Mouse (Mus musculus) C2C12 (cell line): ENCODE measurements around the gene Specc1. TPM values are rescaled to one million over a fixed set of nuclear protein-coding genes. Genes with fewer than 3 reads are reported as not detected.

ENCODE experiments used
- H3K27me3 ChIP-seq: one replicate; pipeline ENCODE4 v1.6.1; 2011; ENCODE audit not compliant: control insufficient read depth, insufficient read depth, insufficient read length
- H3K36me3 ChIP-seq: one replicate; pipeline ENCODE4 v1.6.1; 2011; ENCODE audit not compliant: control insufficient read depth, insufficient read depth
- H3K4me3 ChIP-seq: one replicate; pipeline ENCODE4 v1.5.1; 2011; ENCODE audit warnings: mild to moderate bottlenecking, control low read depth; ENCODE audit not compliant: poor library complexity, insufficient read depth, severe bottlenecking
- H3K79me2 ChIP-seq: one replicate; pipeline ENCODE4 v1.6.1; 2011; ENCODE audit not compliant: control insufficient read depth, insufficient read depth
- H3K79me3 ChIP-seq: one replicate; pipeline ENCODE4 v1.6.1; 2011; ENCODE audit warnings: low read depth, control low read depth
- H3ac ChIP-seq: one replicate; pipeline ENCODE3; 2011; ENCODE audit warnings: low read depth; ENCODE audit not compliant: control insufficient read depth, insufficient read length
- CEBPB ChIP-seq: IDR thresholded peaks from one replicate; pipeline ENCODE4 v1.6.1; 2011; ENCODE audit warnings: low read depth, mild to moderate bottlenecking, control low read depth, moderate library complexity
- CTCF ChIP-seq: IDR thresholded peaks from one replicate; pipeline ENCODE4 v1.5.1; 2011; ENCODE audit not compliant: control insufficient read depth, insufficient read depth, insufficient read length
- FOSL1 ChIP-seq: IDR thresholded peaks from one replicate; pipeline ENCODE4 v1.8.0; 2011; ENCODE audit warnings: mild to moderate bottlenecking, low read length; ENCODE audit not compliant: poor library complexity, insufficient read depth, severe bottlenecking
- MAX ChIP-seq: IDR thresholded peaks from one replicate; pipeline ENCODE4 v1.6.1; 2011; ENCODE audit warnings: mild to moderate bottlenecking, control low read depth
- MYOD1 ChIP-seq: IDR thresholded peaks from one replicate; pipeline ENCODE4 v1.6.1; 2011; ENCODE audit warnings: low read depth; ENCODE audit not compliant: control insufficient read depth, insufficient read length
- MYOG ChIP-seq: IDR thresholded peaks from one replicate; pipeline ENCODE4 v1.6.1; 2011; ENCODE audit not compliant: control insufficient read depth, insufficient read length; ENCODE audit errors: extremely low read depth
- USF1 ChIP-seq: IDR thresholded peaks from one replicate; pipeline ENCODE4 v1.6.1; 2011; ENCODE audit warnings: low read depth, mild to moderate bottlenecking, control low read depth, moderate library complexity
- polyA plus RNA-seq: library from polyadenylated mRNA; unstranded; fragments of >200 nt; fragmentation: generic; extraction: Trizol; gene quantifications from one replicate; pipeline ENCODE4 v1.2.1, GENCODE M21; 2012; ENCODE audit warnings: missing spikeins

Gene Specc1
- polyA plus RNA-seq, 1 experiment, result 59.2 TPM

DNA sequence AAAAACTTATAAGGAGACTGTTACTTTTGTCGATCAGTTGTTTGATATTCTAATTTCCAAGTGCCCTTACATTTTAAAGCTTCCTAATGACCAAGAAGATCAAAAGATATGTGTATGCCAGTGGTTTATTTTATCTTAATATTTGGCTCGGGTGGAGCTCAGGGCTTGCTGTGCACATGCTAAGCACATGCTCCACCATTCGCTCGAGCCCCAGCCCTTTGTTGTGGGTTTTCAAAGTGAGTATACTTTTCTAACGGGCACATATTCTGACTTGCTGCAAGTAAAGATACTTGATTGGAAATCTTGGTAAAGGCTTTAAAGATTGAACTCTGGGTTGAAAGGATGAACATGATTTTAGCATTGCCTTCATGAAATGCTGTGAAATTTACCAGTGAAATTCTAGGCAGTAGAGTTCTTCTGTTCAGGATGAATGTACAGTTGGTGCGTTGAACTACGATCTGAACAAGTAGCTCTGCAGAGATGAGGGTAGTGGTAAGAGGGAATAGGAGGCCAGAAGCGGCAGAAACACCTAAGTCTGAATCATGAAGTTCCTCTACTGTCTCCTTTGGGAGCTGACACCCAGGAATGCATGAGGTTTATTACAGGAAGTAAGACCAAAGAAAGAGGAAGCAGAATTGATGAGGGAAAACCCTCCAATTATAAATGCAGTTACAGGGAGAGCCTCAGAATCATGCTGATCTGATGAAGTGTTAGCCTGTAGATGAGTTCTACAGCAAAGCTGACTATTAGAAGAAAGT, 122.7 kb downstream of the Specc1 start:
- Histone ChIP-seq H3K79me2 (peaks cover 85% of the 10 kb centered on the region), H3K36me3 (peaks cover 22% of the 10 kb centered on the region), H3ac (no peak overlapping the region), H3K4me3 (peak overlapping the region; percentile 51), H3K79me3 (peaks cover 73% of the 10 kb centered on the region), H3K27me3 (no peaks in the 10 kb centered on the region)
- TF ChIP-seq MAX (peak; percentile 53), FOSL1 (no peak), USF1 (no peak)

DNA sequence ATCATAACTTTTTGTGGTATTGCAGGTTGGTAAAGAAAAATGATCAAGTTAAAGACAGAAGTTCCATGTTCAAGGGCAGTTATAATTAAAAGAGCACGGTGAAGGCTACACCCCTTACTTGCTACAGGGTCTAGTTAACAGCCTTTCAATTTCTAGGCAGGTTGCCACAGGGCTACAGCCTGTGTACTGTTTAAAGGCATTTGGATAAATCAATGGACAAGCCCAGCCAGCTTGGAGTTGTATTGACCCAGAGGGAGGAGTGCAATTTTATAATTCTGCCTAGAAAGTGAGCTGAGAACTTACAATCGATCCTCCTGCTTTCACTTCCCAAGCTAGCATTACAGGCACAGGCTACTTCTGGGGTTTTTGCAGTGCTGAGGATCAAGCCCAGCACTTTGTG, 123.9 kb downstream of the Specc1 start:
- H3K79me3 ChIP-seq, result peaks cover 85% of the 10 kb centered on the region
- peaks cover 34% of the 10 kb centered on the region for H3K36me3 ChIP-seq
- TF ChIP-seq CTCF, result no peak
- no peak for TF ChIP-seq CEBPB
- TF ChIP-seq MYOD1, result no peak
- TF ChIP-seq MAX, result no peak
- no peak for TF ChIP-seq USF1
- TF ChIP-seq FOSL1, result no peak
- TF ChIP-seq MYOG, result no peak
- no peak overlapping the region for H3K4me3 ChIP-seq
- H3K27me3 ChIP-seq, result no peaks in the 10 kb centered on the region
- H3ac ChIP-seq, result no peak overlapping the region
- H3K79me2 ChIP-seq, result peaks cover 95% of the 10 kb centered on the region

DNA sequence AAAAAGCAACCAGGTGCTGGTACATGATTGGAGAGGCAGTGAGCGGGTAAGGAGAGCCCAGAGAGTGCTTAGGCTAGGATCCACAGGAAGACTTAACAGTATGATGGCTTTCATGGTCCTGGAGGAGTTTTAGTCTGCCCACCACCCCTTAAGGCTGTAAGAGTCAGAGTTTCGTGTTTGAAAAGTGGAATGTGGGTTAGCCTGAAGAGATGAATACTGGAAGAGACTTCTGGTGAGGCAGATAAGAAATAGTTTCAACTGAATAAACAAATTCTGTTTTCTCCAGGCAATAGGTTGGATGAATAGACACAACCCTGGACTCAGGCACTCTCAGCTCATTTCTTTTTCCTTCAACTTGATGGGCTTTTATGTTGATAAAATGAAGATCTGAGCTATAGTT, 130.1 kb downstream of the Specc1 start:
- H3K79me2 ChIP-seq, result peaks cover 100% of the 10 kb centered on the region
- peaks cover 89% of the 10 kb centered on the region for H3K79me3 ChIP-seq
- peaks cover 51% of the 10 kb centered on the region for H3K36me3 ChIP-seq
- no peak overlapping the region for H3ac ChIP-seq
- TF ChIP-seq MYOD1 (no peak), MAX (no peak), FOSL1 (no peak), CTCF (no peak), MYOG (no peak), CEBPB (no peak), USF1 (no peak)
- no peaks in the 10 kb centered on the region for H3K27me3 ChIP-seq
- H3K4me3 ChIP-seq, result no peak overlapping the region

DNA sequence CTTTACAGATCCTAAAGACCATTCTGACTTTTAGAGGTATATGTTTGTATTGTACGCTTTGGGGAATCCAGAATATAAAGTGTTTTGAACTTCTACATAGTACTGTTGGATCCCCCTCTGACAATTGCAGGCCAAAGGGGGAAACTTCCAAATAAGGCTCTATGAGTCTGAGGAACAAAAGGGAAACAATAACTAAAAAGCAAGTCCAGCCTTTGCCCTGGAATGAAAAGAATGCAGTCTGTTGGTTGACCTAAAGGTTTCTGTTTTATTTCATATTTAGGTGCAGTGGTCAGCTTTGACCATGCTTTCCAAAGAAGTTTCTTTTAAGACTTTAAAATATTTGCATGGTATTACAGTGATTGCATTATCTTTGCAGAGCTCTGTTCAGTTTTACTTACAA, 130.5 kb downstream of the Specc1 start:
- Histone ChIP-seq H3K27me3 (no peaks in the 10 kb centered on the region), H3K4me3 (no peak overlapping the region), H3K79me3 (peaks cover 89% of the 10 kb centered on the region), H3K79me2 (peaks cover 100% of the 10 kb centered on the region), H3K36me3 (peaks cover 51% of the 10 kb centered on the region), H3ac (no peak overlapping the region)
- TF ChIP-seq MYOG, result no peak
- TF ChIP-seq MYOD1, result no peak
- no peak for TF ChIP-seq MAX
- TF ChIP-seq USF1, result no peak
- no peak for TF ChIP-seq FOSL1
- TF ChIP-seq CEBPB, result no peak
- no peak for TF ChIP-seq CTCF

DNA sequence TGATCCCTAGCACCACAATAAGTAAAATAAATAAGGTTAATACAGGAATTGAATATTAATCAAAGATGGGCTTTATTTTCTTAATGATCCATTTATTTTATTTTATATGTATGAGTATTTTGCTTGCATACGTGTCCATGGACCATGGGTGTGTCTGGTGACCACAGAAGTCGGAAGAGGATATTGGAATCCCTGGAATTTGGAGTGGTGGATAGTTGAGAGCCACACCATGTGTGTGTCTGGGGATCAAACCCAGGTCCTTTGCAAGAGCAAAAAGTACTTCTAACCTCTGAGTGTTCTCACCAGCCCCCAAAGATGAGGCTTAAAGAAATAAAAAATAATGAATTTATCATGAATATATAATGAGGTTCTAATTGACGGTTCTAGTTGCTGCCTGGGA, 132.1 kb downstream of the Specc1 start:
- Histone ChIP-seq H3K4me3 (no peak overlapping the region), H3K79me3 (peaks cover 89% of the 10 kb centered on the region), H3K79me2 (peaks cover 100% of the 10 kb centered on the region), H3K27me3 (no peaks in the 10 kb centered on the region), H3ac (no peak overlapping the region), H3K36me3 (peaks cover 52% of the 10 kb centered on the region)
- TF ChIP-seq MAX (peak; percentile 16), CTCF (no peak)

DNA sequence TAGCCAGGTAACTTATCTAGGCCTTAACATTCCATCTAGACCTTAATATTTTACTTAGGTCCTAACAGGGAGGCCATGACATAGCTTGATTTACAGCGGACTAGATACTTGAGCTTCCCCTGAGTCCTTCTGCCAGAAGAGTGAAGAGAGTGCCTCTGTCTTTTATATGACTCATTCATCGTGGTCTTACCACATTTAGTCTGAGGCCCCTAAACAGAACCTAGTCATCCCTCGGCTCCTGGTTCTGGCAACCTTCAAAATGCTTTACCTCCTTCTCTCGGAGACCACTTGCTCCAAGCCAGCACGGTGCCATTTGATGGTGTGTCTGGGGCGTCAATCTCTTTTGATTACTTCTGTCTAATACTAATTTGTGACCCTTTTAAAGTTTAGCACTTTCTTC, 133.8 kb downstream of the Specc1 start:
- peaks cover 54% of the 10 kb centered on the region for H3K36me3 ChIP-seq
- no peak overlapping the region for H3K4me3 ChIP-seq
- no peak for TF ChIP-seq CTCF
- TF ChIP-seq MAX, result peak; percentile 92
- TF ChIP-seq USF1, result no peak
- TF ChIP-seq MYOD1, result no peak
- no peak for TF ChIP-seq MYOG
- peak; percentile 33 for TF ChIP-seq CEBPB
- TF ChIP-seq FOSL1, result peak; percentile 32
- peaks cover 100% of the 10 kb centered on the region for H3K79me2 ChIP-seq
- H3ac ChIP-seq, result no peak overlapping the region
- H3K79me3 ChIP-seq, result peaks cover 89% of the 10 kb centered on the region
- H3K27me3 ChIP-seq, result no peaks in the 10 kb centered on the region
